Mouse (Mus musculus) heart, adult 2 months (tissue): ENCODE measurements around the gene Cers2. TPM values are rescaled to one million over a fixed set of nuclear protein-coding genes. Genes with fewer than 3 reads are reported as not detected.

Experiments used
- DNase-seq, 2 experiments: peaks; one replicate each; pipeline ENCODE4 v3.0.0; 2021
- H3K27ac ChIP-seq: fragments of 200-600 bp; 2 replicates; pipeline ENCODE4 v1.8.1; 2022
- H3K27me3 ChIP-seq: fragments of 200-500 bp; 2 replicates; pipeline ENCODE4 v1.6.1; 2012; ENCODE audit warnings: mild to moderate bottlenecking, low read length, inconsistent platforms, mixed read lengths; ENCODE audit not compliant: control insufficient read depth, insufficient read depth
- H3K36me3 ChIP-seq: fragments of 200-500 bp; 2 replicates; pipeline ENCODE4 v1.6.1; 2012; ENCODE audit warnings: low read length, inconsistent platforms; ENCODE audit not compliant: control insufficient read depth, insufficient read depth
- H3K4me1 ChIP-seq: fragments of 200-500 bp; 2 replicates; pipeline ENCODE4 v1.6.1; 2011; ENCODE audit warnings: low read length; ENCODE audit not compliant: control insufficient read depth, insufficient read depth
- H3K4me3 ChIP-seq: fragments of 200-600 bp; 2 replicates; pipeline ENCODE4 v1.8.1; 2022
- H3K79me2 ChIP-seq: fragments of 200-500 bp; replicated peaks from 2 replicates; pipeline ENCODE4 v1.6.1; 2012; ENCODE audit warnings: mild to moderate bottlenecking, inconsistent platforms, low read length, moderate library complexity, mixed read lengths; ENCODE audit not compliant: control insufficient read depth, insufficient read depth
- H3K9ac ChIP-seq: fragments of 200-500 bp; 2 replicates; pipeline ENCODE4 v1.6.1; 2012; ENCODE audit warnings: low read depth, mild to moderate bottlenecking, control low read depth, inconsistent platforms, low read length, mixed read lengths
- CTCF ChIP-seq: fragments of 200-600 bp; IDR thresholded peaks from 2 replicates; pipeline ENCODE4 v1.8.1; 2022; ENCODE audit warnings: antibody characterized with exemption, mild to moderate bottlenecking, moderate library complexity
- EP300 ChIP-seq: fragments of 200-500 bp; IDR thresholded peaks from 2 replicates; pipeline ENCODE4 v1.6.1; 2011; ENCODE audit warnings: low read depth, low read length, control low read depth; ENCODE audit not compliant: insufficient read depth
- POLR2A ChIP-seq: fragments of 200-500 bp; IDR thresholded peaks from 2 replicates; pipeline ENCODE4 v1.6.1; 2011; ENCODE audit warnings: mild to moderate bottlenecking, low read depth, low read length, control low read depth; ENCODE audit not compliant: insufficient read depth
- WGBS: fragments of 180-500 bp; shearing (Covaris S2); methylation state at CpG from one replicate; pipeline ENCODE4 v1.1.7; 2018; 5-methylcytosine and 5-hydroxymethylcytosine counted together
- intact Hi-C: fragments of 180-260 bp; cut with DNase I; formaldehyde crosslinking; loops from one replicate; pipeline ENCODE4 v1.15.1; 2025
- polyA plus RNA-seq: library from polyadenylated mRNA; depleted of rRNA; stranded (reverse); fragments of >200 nt; gene quantifications from 2 replicates; pipeline ENCODE4 v1.2.3, GENCODE M21; 2012
- total RNA-seq, 2 experiments: library from RNA; stranded (reverse); gene quantifications; 2 replicates each; pipeline ENCODE4 v1.2.3; 2021

Cers2 gene
- total and polyA plus RNA-seq, 3 experiments: 35.3 to 69.1 (median 39.3) TPM

GRCm38 (mm10) chr3:95274453-95274852 is 40.1 kb upstream of the Cers2 start:
- no peaks in the 10 kb centered on the region for H3K27me3 ChIP-seq
- WGBS: 89% methylated on average over 4 of the region's 4 CpGs
- H3K36me3 ChIP-seq: no peaks in the 10 kb centered on the region
- DNase-seq: no peak
- no peak for TF ChIP-seq POLR2A
- no peak for TF ChIP-seq CTCF
- no peak for TF ChIP-seq EP300
- H3K4me1 ChIP-seq: peaks cover 3% of the 10 kb centered on the region; the same call in 1 of the 2 replicates
- intact Hi-C loops: no loop called here
- no peak overlapping the region for H3K9ac ChIP-seq
- H3K27ac ChIP-seq: no peak overlapping the region
- H3K4me3 ChIP-seq: no peak overlapping the region
- H3K79me2 ChIP-seq: no peaks in the 10 kb centered on the region

- DNase-seq: no peak
- no peaks in the 10 kb centered on the region for H3K79me2 ChIP-seq
- H3K27ac ChIP-seq: peak overlapping the region; percentile 3
- no peak overlapping the region for H3K4me3 ChIP-seq
- H3K9ac ChIP-seq: no peak overlapping the region
- WGBS: 59% methylated on average over 6 of the region's 6 CpGs
- peaks cover 3% of the 10 kb centered on the region; the same call in 1 of the 2 replicates for H3K4me1 ChIP-seq
- no peaks in the 10 kb centered on the region for H3K27me3 ChIP-seq
- TF ChIP-seq POLR2A: no peak
- no peak for TF ChIP-seq CTCF
- TF ChIP-seq EP300: no peak
- intact Hi-C loops: no loop called here
- H3K36me3 ChIP-seq: no peaks in the 10 kb centered on the region
These were observed 39.4 kb upstream of the Cers2 start for GRCm38 (mm10) chr3:95275161-95275560.

GRCm38 (mm10) chr3:95276428-95276934 is 38.1 kb upstream of the Cers2 start:
- H3K4me3 ChIP-seq: no peak overlapping the region
- no peaks in the 10 kb centered on the region for H3K36me3 ChIP-seq
- H3K27ac ChIP-seq: peak overlapping the region; percentile 67
- DNase-seq: no peak
- no peaks in the 10 kb centered on the region; the same call in 1 of the 2 replicates for H3K4me1 ChIP-seq
- no peaks in the 10 kb centered on the region for H3K79me2 ChIP-seq
- intact Hi-C loops: no loop called here
- H3K27me3 ChIP-seq: no peaks in the 10 kb centered on the region
- WGBS: 68% methylated on average over 5 of the region's 5 CpGs
- no peak for TF ChIP-seq EP300
- no peak for TF ChIP-seq CTCF
- TF ChIP-seq POLR2A: no peak
- no peak overlapping the region for H3K9ac ChIP-seq

GRCm38 (mm10) chr3:95277149-95277551 is 37.4 kb upstream of the Cers2 start:
- DNase-seq: peak in 1 of 2 experiments; percentile 20
- Histone ChIP-seq H3K4me1 (no peaks in the 10 kb centered on the region; the same call in 1 of the 2 replicates), H3K27ac (peak overlapping the region; percentile 67), H3K27me3 (no peaks in the 10 kb centered on the region), H3K79me2 (no peaks in the 10 kb centered on the region), H3K36me3 (no peaks in the 10 kb centered on the region), H3K9ac (no peak overlapping the region), H3K4me3 (no peak overlapping the region)
- TF ChIP-seq CTCF (no peak), POLR2A (no peak), EP300 (no peak)
- intact Hi-C loops: no loop called here
- WGBS: 27% methylated on average over 1 of the region's 1 CpGs

GRCm38 (mm10) chr3:95280747-95281146 is 33.8 kb upstream of the Cers2 start:
- H3K4me3 ChIP-seq: peak overlapping the region; percentile 88
- peaks cover 2% of the 10 kb centered on the region for H3K4me1 ChIP-seq
- DNase-seq: peak in 1 of 2 experiments; percentile 29
- no peaks in the 10 kb centered on the region for H3K27me3 ChIP-seq
- peak overlapping the region; percentile 98 for H3K27ac ChIP-seq
- no peaks in the 10 kb centered on the region for H3K79me2 ChIP-seq
- intact Hi-C loops: loop anchor here (5.0 kb wide), 2 partner anchors 48 to 63 kb away; partner anchors contain the start of genes Gabpb2 and Mllt11
- no peak overlapping the region for H3K9ac ChIP-seq
- no peaks in the 10 kb centered on the region for H3K36me3 ChIP-seq
- 19% methylated on average over 8 of the region's 8 CpGs for WGBS
- TF ChIP-seq EP300: no peak
- TF ChIP-seq CTCF: no peak
- no peak for TF ChIP-seq POLR2A

GRCm38 (mm10) chr3:95281216-95282126 is 33.1 kb upstream of the Cers2 start, which contains the start of the genes Mindy1 and Prune1:
TSS of gene Mindy1 (plus strand) at chr3:95281345.
TSS of gene Prune1 (minus strand) at chr3:95282076.
- H3K27me3 ChIP-seq: no peaks in the 10 kb centered on the region
- DNase-seq: peak; percentile 98 to 99
- peak within 1 kb of the TSS; percentile 91 for H3K9ac ChIP-seq
- no peaks in the 10 kb centered on the region for H3K36me3 ChIP-seq
- no peaks in the 10 kb centered on the region for H3K79me2 ChIP-seq
- TF ChIP-seq CTCF (peak; percentile 60), POLR2A (peak; percentile 85), EP300 (no peak)
- intact Hi-C loops: loop anchor here (2.0 to 5.0 kb wide), 3 partner anchors 33 to 64 kb away; partner anchors contain the start of genes Cers2, Gabpb2 and Mllt11
- peak within 1 kb of the TSS; percentile 98 for H3K27ac ChIP-seq
- H3K4me1 ChIP-seq: peaks cover 2% of the 10 kb centered on the region
- under 1% methylated on average over 53 of the region's 53 CpGs for WGBS
- peak within 1 kb of the TSS; percentile 88 for H3K4me3 ChIP-seq
